Mouse (Mus musculus) brain, embryonic 14.5 days (tissue): ENCODE data around the gene Tprn.

ENCODE experiments used
- CTCF ChIP-seq: fragments of 200-500 bp; IDR thresholded peaks from 2 replicates; pipeline ENCODE4 v1.5.1; 2012; ENCODE audit warnings: inconsistent platforms, mild to moderate bottlenecking, moderate library complexity, borderline replicate concordance; ENCODE audit not compliant: insufficient read depth, insufficient read length; ENCODE audit errors: extremely low read depth
- POLR2A ChIP-seq: fragments of 200-500 bp; IDR thresholded peaks from 2 replicates; pipeline ENCODE4 v1.6.1; 2012; ENCODE audit warnings: mild to moderate bottlenecking, inconsistent platforms, borderline replicate concordance; ENCODE audit not compliant: poor library complexity, insufficient read depth, insufficient read length, severe bottlenecking; ENCODE audit errors: extremely low read depth

DNA sequence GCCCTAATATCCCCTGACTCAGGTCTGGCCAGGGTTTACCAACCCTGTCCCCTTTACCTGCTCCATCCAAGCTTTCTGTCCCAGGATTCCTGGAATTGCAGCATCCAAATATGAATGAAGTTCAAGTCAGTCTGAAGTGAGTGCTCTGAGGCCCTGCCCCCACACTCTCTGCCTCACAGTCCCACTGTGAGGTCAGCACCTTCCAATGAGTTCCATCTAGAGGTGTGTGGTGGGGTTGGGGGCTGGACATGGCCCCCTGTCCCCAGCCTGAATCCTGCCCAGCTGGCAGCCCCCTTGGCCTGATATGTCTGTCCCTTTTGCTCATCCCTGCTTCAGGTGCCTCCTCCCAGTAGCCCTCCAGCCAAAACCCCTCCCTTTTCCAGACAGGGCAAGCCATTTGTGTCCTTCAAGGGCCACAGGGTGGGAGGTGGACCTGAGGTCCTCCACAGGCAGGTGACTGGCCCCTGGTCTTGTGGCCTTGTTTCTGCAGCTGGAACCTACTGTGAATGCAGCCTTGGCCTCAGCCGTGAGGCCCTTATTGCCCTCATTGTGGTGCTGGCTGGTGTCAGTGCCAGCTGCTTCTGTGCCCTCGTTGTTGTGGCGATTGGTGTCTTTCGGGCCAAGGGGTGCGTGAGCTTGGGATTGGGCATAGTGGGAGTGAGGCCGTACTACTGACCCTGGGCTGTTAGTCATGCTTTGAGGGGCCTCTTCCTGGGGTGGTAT, 25.7 kb downstream of the Tprn start, which contains the start of gene Tmem210:
- TF ChIP-seq CTCF (no peak), POLR2A (no peak)
